Mouse (Mus musculus) ES-Bruce4 (cell line): ENCODE measurements at regions not wholly inside any gene's neighbourhood (a gene's known extent, or its start where the extent isn't known, plus 50 kb on each side); places are given as distances from the start of the nearest gene placed in this dataset.

Experiments used
- H3K27ac ChIP-seq: 2 replicates; pipeline ENCODE4 v1.5.1; 2012; ENCODE audit warnings: low read length, inconsistent platforms; ENCODE audit not compliant: insufficient read depth
- H3K27me3 ChIP-seq: 2 replicates; pipeline ENCODE4 v1.6.1; 2012; ENCODE audit warnings: mild to moderate bottlenecking, low read length, inconsistent platforms; ENCODE audit not compliant: control insufficient read depth, poor library complexity, insufficient read depth, severe bottlenecking
- H3K36me3 ChIP-seq: 2 replicates; pipeline ENCODE4 v1.6.1; 2012; ENCODE audit warnings: inconsistent platforms, mild to moderate bottlenecking, low read length, moderate library complexity; ENCODE audit not compliant: control insufficient read depth, poor library complexity, insufficient read depth, severe bottlenecking
- H3K4me1 ChIP-seq: one replicate; pipeline ENCODE4 v1.8.1; 2011; ENCODE audit warnings: low read length; ENCODE audit not compliant: control insufficient read depth, insufficient read depth
- H3K4me3 ChIP-seq: 2 replicates; pipeline ENCODE4 v1.5.1; 2011; ENCODE audit warnings: low read depth, mild to moderate bottlenecking, low read length
- H3K9ac ChIP-seq: 2 replicates; pipeline ENCODE4 v1.6.1; 2012; ENCODE audit warnings: low read depth, mild to moderate bottlenecking, inconsistent platforms; ENCODE audit not compliant: poor library complexity, severe bottlenecking
- H3K9me3 ChIP-seq: replicated peaks from 2 replicates; pipeline ENCODE4 v1.6.1; 2012; ENCODE audit warnings: mild to moderate bottlenecking, low read length, inconsistent platforms; ENCODE audit not compliant: control insufficient read depth, poor library complexity, insufficient read depth, severe bottlenecking
- CTCF ChIP-seq: IDR thresholded peaks from one replicate; pipeline ENCODE4 v1.8.1; 2011; ENCODE audit warnings: low read depth, low read length
- EP300 ChIP-seq: IDR thresholded peaks from 2 replicates; pipeline ENCODE4 v1.6.1; 2011; ENCODE audit warnings: low read depth, low read length; ENCODE audit not compliant: insufficient read depth
- POLR2A ChIP-seq: IDR thresholded peaks from one replicate; pipeline ENCODE4 v1.8.1; 2011; ENCODE audit warnings: low read length; ENCODE audit not compliant: insufficient read depth

DNA sequence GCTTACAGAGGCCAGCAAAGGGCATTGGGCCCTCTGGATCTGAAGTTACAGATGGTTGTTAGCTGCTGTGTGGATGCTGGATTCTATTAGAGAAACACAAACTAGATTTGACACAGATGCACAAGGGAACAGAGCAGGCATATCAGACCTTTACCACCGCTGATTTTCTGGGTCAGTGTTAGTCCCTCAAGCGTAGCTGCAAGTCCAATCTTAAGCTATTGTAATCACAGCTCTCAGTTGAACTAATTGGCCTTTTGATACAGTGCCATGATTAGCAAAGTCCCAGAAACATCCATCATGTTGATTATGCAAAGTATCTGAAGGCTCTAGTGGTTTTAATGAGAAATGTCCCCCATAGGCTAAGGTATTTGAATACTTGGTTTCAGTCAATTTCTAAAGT is 54.2 kb upstream of the Plppr5 start:
- Histone ChIP-seq H3K9me3 (no peaks in the 10 kb centered on the region), H3K9ac (no peak overlapping the region), H3K27me3 (no peaks in the 10 kb centered on the region), H3K27ac (no peak overlapping the region), H3K36me3 (no peaks in the 10 kb centered on the region), H3K4me3 (no peak overlapping the region), H3K4me1 (no peaks in the 10 kb centered on the region)
- no peak for TF ChIP-seq POLR2A
- no peak for TF ChIP-seq CTCF
- no peak for TF ChIP-seq EP300

GRCm38 (mm10) chr3:117508090-117508489 is 66.5 kb upstream of the Plppr5 start:
- no peaks in the 10 kb centered on the region for H3K27me3 ChIP-seq
- TF ChIP-seq CTCF, result no peak
- no peak for TF ChIP-seq EP300
- no peak for TF ChIP-seq POLR2A
- H3K4me1 ChIP-seq, result no peaks in the 10 kb centered on the region

DNA sequence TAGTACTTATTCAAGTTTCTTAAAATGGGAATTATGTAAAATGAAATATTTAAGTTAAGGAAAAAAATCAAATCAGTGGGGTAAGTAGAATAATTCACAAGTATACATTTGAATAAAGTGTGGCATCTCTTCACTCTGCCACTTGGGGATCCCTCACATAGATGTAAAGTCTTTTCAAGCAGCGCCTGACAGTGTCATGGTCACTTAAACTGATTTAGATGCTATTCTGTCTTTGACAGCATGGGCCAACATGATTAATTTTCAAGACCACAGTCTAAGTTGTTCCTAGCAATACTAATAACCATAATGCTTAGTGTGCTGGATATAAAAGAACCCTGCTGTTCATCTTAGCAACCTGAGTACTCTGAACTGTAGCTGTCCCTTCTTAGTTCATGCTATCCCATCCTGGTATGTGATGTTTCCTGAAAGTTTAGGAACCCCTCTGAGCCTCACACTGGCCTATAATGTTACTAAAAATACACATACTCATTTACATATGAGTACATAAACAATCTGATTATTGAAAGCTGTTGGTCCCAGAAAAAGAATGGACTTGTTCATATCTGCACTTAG is 68.4 kb upstream of the Plppr5 start:
- H3K4me3 ChIP-seq, result no peak overlapping the region
- H3K36me3 ChIP-seq, result no peaks in the 10 kb centered on the region
- no peak overlapping the region for H3K27ac ChIP-seq
- H3K27me3 ChIP-seq, result no peaks in the 10 kb centered on the region
- H3K9ac ChIP-seq, result no peak overlapping the region
- no peaks in the 10 kb centered on the region for H3K9me3 ChIP-seq
- TF ChIP-seq POLR2A, result no peak
- TF ChIP-seq CTCF, result no peak
- no peak for TF ChIP-seq EP300
- no peaks in the 10 kb centered on the region for H3K4me1 ChIP-seq

More at GRCm38 (mm10) chr3:117508090-117508489, 66.5 kb upstream of the Plppr5 start:
- H3K36me3 ChIP-seq, result no peaks in the 10 kb centered on the region
- no peak overlapping the region for H3K4me3 ChIP-seq
- H3K9me3 ChIP-seq, result no peaks in the 10 kb centered on the region
- H3K9ac ChIP-seq, result no peak overlapping the region
- H3K27ac ChIP-seq, result no peak overlapping the region

DNA sequence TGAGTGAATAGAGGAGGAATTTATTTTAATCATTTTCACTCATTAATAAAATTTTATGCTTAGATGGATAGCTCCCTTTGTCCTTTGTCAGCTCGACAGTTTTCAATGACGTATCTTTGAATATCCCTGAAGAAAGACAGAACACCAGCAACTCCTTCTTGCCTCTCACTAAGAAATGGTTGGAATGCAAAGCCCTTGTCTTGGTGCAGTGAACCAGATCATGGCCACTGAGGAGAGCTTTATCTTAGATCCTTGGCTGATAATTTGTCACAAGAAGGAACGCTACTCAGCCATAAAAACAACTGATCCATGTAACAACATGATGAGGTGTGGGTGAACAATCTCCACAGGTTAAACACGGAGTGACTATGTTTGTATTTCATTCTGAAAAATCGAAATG is 73.5 kb upstream of the Plppr5 start:
- Histone ChIP-seq H3K4me1 (no peaks in the 10 kb centered on the region), H3K4me3 (no peak overlapping the region), H3K36me3 (no peaks in the 10 kb centered on the region), H3K27me3 (no peaks in the 10 kb centered on the region), H3K9ac (no peak overlapping the region), H3K9me3 (no peaks in the 10 kb centered on the region), H3K27ac (no peak overlapping the region)
- TF ChIP-seq POLR2A, result no peak
- no peak for TF ChIP-seq CTCF
- TF ChIP-seq EP300, result no peak

- Histone ChIP-seq H3K9me3 (no peaks in the 10 kb centered on the region), H3K4me1 (no peaks in the 10 kb centered on the region), H3K36me3 (no peaks in the 10 kb centered on the region), H3K27ac (no peak overlapping the region), H3K4me3 (no peak overlapping the region), H3K27me3 (no peaks in the 10 kb centered on the region), H3K9ac (no peak overlapping the region)
- TF ChIP-seq CTCF (peak; percentile 36), POLR2A (no peak)
Observed at GRCm38 (mm10) chr3:117498138-117498897, 76.3 kb upstream of the Plppr5 start.

DNA sequence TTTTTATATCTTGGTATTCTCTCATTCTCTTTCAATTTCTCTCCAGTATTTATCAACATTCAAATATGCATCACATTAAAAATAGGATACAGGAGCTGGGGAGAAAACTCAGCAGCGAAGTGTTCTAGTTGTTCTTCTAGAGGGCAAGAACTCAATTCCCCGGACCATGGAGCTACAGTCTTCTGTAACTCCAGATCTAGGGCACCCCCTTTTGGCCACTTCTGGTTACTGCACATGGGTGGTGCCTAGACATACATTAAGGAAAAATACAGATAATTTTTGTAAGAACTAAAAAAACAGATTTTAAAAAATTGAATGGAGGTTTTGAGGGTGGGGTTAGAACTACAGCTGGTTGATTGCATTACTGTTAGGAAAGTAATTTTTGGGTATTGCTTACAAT is 80.5 kb upstream of the Plppr5 start:
- Histone ChIP-seq H3K27ac (no peak overlapping the region), H3K27me3 (no peaks in the 10 kb centered on the region), H3K9ac (no peak overlapping the region), H3K36me3 (no peaks in the 10 kb centered on the region), H3K9me3 (no peaks in the 10 kb centered on the region), H3K4me3 (no peak overlapping the region), H3K4me1 (no peaks in the 10 kb centered on the region)
- peak; percentile 11 for TF ChIP-seq CTCF
- no peak for TF ChIP-seq EP300
